Mouse (Mus musculus) lung, adult 2 months (tissue): ENCODE data around the gene Sema4d.

Experiments used
- CTCF ChIP-seq: fragments of 200-500 bp; IDR thresholded peaks from 2 replicates; pipeline ENCODE4 v1.5.1; 2011; ENCODE audit warnings: mild to moderate bottlenecking, low read length, control low read depth; ENCODE audit not compliant: insufficient read depth
- POLR2A ChIP-seq: fragments of 200-500 bp; IDR thresholded peaks from 2 replicates; pipeline ENCODE4 v1.6.1; 2011; ENCODE audit warnings: low read depth, mild to moderate bottlenecking, control low read depth, low read length, borderline replicate concordance; ENCODE audit errors: extremely low read depth

- TF ChIP-seq POLR2A (no peak), CTCF (no peak)
Observed at GRCm38 (mm10) chr13:51740776-51741175, 52.8 kb downstream of the Sema4d start.
